Mouse (Mus musculus): ENCODE measurements at regions not wholly inside any gene's neighbourhood (a gene's known extent, or its start where the extent isn't known, plus 50 kb on each side); places are given as distances from the start of the nearest gene placed in this dataset.

GRCm38 (mm10) chr1:89207306-89207705 is 137.1 kb downstream of the Sh3bp4 start:
- DNase-seq = peak; percentile 27

DNA sequence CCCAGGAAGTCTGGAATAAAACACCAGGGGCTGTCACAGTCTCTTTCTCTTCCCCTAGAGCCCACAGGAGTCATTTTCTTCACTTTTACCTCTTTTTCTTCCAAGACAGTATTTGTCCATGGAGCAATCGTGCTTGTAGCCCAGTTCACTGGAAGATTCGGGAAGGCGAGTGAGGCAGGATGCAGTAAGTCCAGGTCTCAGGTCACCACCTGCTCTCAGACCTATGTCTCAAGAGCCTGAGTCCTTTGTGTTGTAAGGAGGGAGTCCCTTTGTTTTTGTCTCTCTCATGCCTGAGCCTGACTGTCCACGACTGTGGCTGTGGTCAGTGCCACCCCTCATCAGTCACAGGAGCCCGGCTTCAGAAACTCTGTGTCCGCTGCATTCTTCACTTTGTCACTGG is 140.9 kb downstream of the Sh3bp4 start:
- no peak for DNase-seq

DNA sequence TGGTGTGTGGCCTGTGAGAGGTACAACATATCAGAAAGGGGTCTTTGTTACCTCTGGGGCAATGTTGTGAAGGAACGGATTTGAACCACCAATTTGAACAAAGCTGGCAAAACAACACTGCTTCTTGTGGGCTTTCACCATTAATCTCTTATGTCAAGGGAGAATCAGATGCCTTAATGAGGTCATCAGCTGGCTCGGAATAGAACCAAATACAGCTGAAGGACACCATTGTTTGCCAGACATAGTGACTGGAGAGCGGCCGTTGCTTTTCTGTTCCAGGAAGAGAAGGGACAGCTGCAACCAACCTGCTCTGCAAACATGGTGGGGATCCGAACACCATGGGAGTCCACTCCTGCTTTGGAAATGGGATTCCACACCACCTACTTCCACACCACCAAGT is 158.2 kb downstream of the Sh3bp4 start:
- DNase-seq = no peak

DNA sequence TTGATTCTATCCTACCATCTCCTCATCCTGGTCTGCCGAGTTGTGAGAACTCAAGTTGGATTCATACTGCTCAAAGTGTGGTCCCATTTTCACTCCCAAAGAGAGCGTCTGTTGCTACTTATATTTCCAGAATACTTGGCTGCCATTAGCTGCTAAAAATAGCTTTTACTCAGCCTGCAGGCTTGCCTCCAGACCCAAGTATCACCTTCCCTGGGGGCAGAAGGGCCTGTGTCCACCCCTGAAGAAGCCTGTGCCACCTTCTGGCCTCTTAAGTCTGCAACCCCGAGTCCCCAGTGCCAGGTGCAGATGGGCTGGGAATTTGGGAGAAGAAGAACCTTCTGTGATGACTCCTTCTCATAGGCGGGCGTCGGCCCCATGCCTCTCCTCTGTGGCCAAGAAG is 161.5 kb downstream of the Sh3bp4 start:
- no peak for DNase-seq

DNA sequence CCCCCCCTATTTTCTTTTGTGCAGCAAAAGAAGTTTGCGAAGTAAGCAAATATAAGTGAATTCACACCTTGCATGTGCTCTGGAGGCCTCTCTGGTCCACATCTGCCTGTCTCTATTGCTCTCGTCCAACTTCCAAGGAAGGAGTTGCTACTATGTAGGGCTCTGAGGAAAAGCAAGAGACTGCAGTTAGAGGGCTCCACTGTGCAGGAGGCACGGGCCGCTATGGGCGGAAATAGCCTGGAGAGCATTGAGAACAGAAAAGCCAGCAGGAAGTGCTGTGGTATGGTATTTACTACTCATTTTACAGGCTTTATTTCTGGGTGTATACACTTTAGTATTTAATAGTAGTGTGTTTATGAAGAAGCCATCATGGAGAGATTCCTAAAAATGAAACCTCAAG is 162.2 kb downstream of the Sh3bp4 start:
- no peak for DNase-seq

DNA sequence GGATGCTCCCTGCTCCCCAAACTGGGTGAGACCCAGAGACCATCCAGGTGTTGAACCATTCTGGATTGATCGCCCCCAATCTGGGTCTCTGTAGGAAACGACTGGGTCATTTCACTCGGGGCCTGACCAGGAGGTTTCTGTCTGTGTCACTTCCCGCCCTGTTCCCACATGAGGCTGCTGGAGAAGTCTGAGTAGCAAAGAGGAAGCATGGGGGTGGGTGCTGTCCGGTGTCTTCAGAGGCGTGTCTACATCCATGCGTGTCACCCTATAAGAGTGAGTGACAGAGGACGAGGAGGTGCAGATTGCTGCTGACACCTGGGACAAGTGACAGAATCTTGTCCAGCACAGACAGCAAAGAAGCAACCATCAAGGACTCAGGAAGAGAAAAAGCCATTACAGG is 164.7 kb downstream of the Sh3bp4 start:
- DNase-seq = peak; percentile 36

- peak; percentile 85 for DNase-seq
Observed at GRCm38 (mm10) chr1:89235296-89235695, 165.1 kb downstream of the Sh3bp4 start.

DNA sequence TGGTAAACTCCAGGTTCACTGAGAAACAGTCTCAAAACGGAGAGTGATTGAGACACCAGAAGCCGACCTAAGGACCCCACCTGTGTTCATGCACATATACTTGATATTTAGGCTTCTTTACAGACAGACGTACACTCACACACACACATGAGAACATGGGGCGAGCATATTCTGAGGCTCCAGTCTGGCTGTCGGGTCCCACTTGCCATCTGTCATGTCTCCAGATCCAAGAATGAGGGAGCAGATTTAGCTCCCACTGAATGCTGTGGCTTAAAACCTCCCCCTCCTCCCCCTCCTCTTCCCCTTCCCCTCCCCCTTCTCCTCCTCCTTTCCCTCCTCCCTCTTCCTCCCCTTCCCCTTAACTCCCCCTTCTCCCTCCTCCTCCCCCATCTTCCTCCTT is 167.5 kb downstream of the Sh3bp4 start:
- no peak for DNase-seq

- DNase-seq = no peak
Observed at GRCm38 (mm10) chr1:89244598-89244997, 174.4 kb downstream of the Sh3bp4 start.

- DNase-seq = no peak
Observed at GRCm38 (mm10) chr1:89245202-89246003, 175.2 kb downstream of the Sh3bp4 start.

- DNase-seq = no peak
Observed at GRCm38 (mm10) chr1:89251753-89252152, 181.5 kb downstream of the Sh3bp4 start.

DNA sequence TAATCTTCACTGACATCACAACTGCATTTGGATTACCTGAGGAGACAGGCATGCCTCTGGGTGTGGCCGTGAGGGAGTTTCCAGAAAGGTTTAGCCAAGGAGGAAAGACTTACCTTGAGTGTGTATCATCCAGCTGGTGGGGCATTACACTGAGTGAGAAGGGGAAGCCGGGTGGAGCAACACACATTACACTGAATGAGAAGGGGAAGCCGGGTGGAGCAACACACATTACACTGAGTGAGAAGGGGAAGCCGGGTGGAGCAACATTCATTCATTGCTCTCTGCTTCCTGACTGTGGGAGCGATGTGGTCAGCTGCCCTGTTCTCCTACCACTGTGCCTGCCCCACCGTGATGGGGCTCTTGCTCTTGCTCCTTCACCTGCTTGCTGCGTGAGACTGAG is 182.3 kb downstream of the Sh3bp4 start:
- DNase-seq = no peak

DNA sequence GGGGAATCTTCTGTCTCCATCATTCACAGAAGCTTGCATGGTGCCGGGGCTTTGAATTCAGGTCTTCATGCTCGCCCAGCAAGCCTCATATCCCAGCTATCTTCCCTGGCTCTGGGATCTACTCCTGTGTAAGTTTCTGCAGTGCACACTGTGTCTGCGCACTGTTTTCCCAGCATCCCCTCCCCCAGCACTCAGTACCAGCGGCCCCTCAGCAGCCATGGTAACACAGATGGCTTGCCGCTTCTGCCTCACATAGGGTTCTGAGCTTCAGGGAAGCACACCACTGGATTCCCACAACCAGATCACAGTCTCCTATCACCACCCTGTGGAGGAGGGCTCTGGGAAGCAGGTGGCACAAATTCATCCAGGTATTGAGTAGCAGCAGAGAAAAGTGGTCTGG is 187.7 kb downstream of the Sh3bp4 start:
- DNase-seq = no peak

DNA sequence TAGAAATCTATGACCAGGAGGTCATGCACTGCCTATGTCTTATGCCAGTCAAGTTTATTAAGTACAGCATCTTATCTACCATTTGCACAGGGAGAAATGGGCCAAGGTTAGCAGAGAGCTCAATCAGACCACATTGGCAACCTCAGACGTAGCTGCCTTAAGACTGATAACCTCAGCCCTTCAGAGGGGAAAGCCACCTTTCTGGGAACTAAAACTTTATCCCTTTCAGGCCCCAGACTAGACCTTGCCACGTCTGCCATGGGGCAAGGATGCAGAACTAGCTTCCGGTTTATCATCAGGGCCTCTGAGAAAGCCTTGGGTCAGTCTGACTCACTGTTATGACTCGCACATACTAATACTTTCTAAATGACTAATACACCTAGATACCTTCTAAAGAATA is 188.8 kb upstream of the Agap1 start:
- no peak for DNase-seq

GRCm38 (mm10) chr1:89268806-89269205 is 185.8 kb upstream of the Agap1 start:
- no peak for DNase-seq

DNA sequence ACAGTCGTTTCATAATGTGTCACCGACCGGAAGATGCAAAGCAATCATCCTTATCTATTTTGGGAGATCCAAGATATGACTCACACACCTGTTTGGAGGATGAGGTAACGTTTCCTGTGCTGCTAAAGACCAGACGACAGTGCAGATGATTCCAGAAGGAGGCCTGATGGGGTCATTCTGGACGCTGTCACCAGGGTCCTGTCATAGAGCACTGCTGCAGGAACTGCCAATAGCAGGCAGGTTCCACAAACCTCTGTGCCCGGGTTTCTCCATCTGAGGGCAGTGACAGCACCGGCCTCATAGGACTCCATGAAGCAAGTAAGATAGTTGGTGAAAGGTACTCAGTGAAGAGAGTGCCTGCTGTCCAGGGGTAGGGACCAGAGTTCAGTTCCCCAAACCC is 182.9 kb upstream of the Agap1 start:
- no peak for DNase-seq

DNA sequence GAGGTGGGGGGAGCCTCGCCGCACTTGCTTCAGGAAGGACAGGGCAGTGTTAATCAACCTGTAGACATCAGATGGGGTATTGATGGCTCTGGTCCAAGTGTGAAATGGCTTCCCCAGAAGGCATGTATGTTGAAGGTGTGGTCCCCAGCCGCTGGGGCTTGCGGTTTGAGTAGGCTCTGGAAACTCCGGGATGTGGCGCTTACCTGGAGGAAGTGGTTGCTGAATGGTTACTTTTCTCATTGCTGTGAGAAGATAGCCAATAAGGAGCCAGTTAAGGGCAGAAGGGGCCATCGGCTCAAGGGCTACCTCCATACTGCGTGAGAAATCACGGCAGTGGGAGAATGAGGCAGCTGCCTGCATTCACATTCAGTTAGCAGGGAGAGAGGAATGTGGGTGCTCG is 181.6 kb upstream of the Agap1 start:
- no peak for DNase-seq

GRCm38 (mm10) chr1:89273786-89274362 is 180.7 kb upstream of the Agap1 start:
- DNase-seq = no peak

- DNase-seq = no peak
Observed at GRCm38 (mm10) chr1:89279382-89279781, 175.2 kb upstream of the Agap1 start.

- DNase-seq = peak; percentile 42
Observed at GRCm38 (mm10) chr1:89281107-89281655, 173.4 kb upstream of the Agap1 start.

GRCm38 (mm10) chr1:89285041-89285440 is 169.6 kb upstream of the Agap1 start:
- no peak for DNase-seq

DNA sequence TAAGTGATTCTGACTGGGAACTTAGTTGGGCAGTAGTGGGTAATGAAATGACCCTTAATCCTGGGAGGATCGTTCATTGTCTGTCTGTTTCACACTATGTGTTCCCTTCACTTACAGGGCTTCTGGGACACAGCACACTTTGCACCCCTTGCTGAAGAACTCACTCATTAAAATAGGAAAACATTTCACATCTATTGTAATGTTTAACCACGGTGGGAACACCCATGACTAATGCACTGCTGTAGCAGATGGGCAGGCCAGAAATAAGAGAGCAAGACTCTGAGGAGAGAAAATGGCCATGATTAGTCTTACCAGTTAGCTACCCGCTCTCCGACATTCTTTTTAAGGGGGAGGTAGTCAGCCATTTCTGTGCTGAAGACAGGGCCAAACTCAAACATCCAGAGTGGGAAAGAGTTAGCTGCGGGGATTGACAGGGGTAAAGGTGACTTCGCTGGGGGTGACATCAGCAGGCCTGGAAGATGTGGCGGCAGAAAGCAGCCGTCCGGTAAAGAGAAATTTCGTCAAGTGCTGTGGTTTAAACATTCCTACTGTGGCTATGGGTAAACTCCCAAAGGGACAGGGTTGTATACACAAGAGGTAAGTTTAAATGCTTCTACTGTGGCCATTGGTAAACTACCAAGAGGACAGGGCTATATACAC is 167.3 kb upstream of the Agap1 start:
- DNase-seq = peak; percentile 51

DNA sequence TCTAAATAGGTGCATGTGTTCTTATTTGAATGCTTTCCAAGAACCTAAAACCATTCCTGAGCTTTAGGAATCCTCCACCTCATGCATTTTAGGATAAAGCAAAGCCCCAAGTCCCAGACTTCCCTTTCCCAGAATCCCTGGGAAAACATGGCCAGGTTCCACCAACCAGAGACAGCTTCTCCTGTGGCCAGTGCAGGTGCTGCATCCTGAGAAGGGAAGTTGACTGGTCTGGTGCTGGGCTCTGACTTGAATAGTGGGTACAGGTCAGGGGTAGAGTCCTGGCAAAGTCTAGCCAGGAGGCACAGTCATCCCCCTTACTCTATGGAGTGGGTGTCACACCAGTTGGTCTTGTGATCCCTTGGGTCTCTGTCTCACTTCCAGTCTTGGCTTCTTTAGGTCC is 166.6 kb upstream of the Agap1 start:
- no peak for DNase-seq

GRCm38 (mm10) chr1:89288921-89289320 is 165.7 kb upstream of the Agap1 start:
- DNase-seq = no peak
